Mouse (Mus musculus) midbrain, embryonic 12.5 days (tissue): ENCODE measurements around the gene Irf2. TPM values are rescaled to one million over a fixed set of nuclear protein-coding genes. Genes with fewer than 3 reads are reported as not detected.

ENCODE experiments used
- ATAC-seq: fragments of 200-750 bp; cut with Nextera tagmentation; 2 replicates; pipeline ENCODE4 v1.8.0; 2017; ENCODE audit warnings: low read depth, moderate TSS enrichment, moderate library complexity; ENCODE audit not compliant: low FRiP score
- H3K27ac ChIP-seq: fragments of 300-500 bp; sonication (generic); replicated peaks from 2 replicates; pipeline ENCODE4 v1.5.1; 2016; ENCODE audit warnings: mild to moderate bottlenecking
- H3K27me3 ChIP-seq: fragments of 300-500 bp; sonication (generic); 2 replicates; pipeline ENCODE4 v1.6.1; 2016; ENCODE audit warnings: mild to moderate bottlenecking
- H3K36me3 ChIP-seq: fragments of 300-500 bp; sonication (generic); 2 replicates; pipeline ENCODE4 v1.6.1; 2016
- H3K4me1 ChIP-seq: fragments of 300-500 bp; sonication (generic); 2 replicates; pipeline ENCODE4 v1.6.1; 2016
- H3K4me2 ChIP-seq: fragments of 300-500 bp; sonication (generic); replicated peaks from 2 replicates; pipeline ENCODE4 v1.6.1; 2016; ENCODE audit warnings: mild to moderate bottlenecking, moderate library complexity
- H3K4me3 ChIP-seq: fragments of 300-500 bp; sonication (generic); 2 replicates; pipeline ENCODE4 v1.5.1; 2016; ENCODE audit warnings: mild to moderate bottlenecking
- H3K9ac ChIP-seq: fragments of 300-500 bp; sonication (generic); replicated peaks from 2 replicates; pipeline ENCODE4 v1.6.1; 2016; ENCODE audit warnings: mild to moderate bottlenecking, moderate library complexity
- H3K9me3 ChIP-seq: fragments of 300-500 bp; sonication (generic); 2 replicates; pipeline ENCODE4 v1.6.1; 2016; ENCODE audit warnings: mild to moderate bottlenecking
- WGBS: fragments of 180-500 bp; shearing (Covaris S2); methylation state at CpG from one replicate; pipeline ENCODE4 v1.1.7; 2016; 5-methylcytosine and 5-hydroxymethylcytosine counted together
- polyA plus RNA-seq: library from polyadenylated mRNA; unstranded; fragments of >200 nt; fragmentation: Nextera tagmentation; extraction: Ambion mirVana; gene quantifications from 2 replicates; pipeline ENCODE4 v1.2.1, GENCODE M21; 2016

Irf2 gene
- polyA plus RNA-seq, 1 experiment from 2014 or later = 7.7 TPM

DNA sequence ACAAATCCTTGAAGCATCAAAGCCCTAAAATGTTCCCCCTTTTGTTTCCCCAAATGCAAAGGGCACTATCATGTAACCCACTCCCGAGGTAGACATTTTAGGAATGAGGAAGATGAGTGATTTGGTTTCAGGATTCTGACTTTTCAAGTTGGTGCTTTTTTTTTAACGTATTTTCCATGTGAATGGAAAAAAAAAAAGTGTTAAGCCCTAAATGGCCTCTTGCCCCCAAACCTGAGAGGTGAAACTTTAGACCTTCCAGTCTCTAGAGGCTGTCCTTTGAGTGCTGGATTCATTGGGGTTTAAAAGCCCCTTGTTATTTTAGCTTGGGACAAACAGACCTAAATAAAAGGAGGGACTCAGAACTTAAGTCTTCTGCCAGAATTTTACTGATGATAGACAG, 109.9 kb downstream of the Irf2 start:
- no peak overlapping the region for H3K27ac ChIP-seq
- no peaks in the 10 kb centered on the region for H3K9me3 ChIP-seq

DNA sequence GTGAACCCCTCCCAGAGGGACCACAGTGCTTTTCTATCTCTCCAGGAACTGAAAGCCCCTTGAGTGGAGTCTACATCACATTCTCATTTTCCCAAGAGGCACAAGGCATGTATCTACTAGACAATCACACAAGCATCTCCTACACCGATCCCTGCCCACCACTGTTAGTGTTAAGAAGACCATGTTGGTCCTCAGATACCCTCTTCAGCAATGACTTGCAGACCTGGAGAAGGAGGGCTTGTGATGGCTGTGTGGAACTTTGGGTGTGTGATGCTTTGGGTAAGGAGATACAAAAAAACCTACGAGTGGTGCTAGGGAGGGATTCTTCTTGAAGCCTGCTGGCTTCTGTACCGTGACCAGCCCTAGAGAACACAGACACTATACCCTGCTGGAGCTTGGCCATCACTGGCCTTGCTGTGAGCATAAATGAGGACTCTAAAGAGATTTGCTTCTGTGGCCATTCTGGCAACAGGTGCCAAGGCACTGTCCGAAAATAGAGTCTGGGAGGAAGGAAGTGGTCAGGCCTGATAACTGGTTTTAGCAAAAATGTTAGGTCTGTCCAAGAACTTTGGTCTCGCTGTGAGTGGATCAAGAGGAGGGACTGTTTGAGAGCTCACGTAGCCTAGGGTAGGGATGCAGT, 110.8 kb downstream of the Irf2 start:
- Histone ChIP-seq H3K27ac (no peak overlapping the region), H3K4me1 (no peaks in the 10 kb centered on the region), H3K27me3 (no peaks in the 10 kb centered on the region), H3K9me3 (no peaks in the 10 kb centered on the region), H3K4me3 (no peak overlapping the region), H3K36me3 (peaks cover 17% of the 10 kb centered on the region), H3K9ac (no peak overlapping the region), H3K4me2 (no peak overlapping the region)
- 90% methylated on average over 6 of the region's 6 CpGs for WGBS
- ATAC-seq = no peak

More for the DNA sequence above, 109.9 kb downstream of the Irf2 start:
- no peak for ATAC-seq
- H3K4me3 ChIP-seq = no peak overlapping the region
- H3K4me2 ChIP-seq = no peak overlapping the region
- H3K27me3 ChIP-seq = no peaks in the 10 kb centered on the region
- H3K36me3 ChIP-seq = peaks cover 17% of the 10 kb centered on the region
- H3K4me1 ChIP-seq = no peaks in the 10 kb centered on the region
- WGBS = 48% methylated on average over 2 of the region's 2 CpGs
- no peak overlapping the region for H3K9ac ChIP-seq

DNA sequence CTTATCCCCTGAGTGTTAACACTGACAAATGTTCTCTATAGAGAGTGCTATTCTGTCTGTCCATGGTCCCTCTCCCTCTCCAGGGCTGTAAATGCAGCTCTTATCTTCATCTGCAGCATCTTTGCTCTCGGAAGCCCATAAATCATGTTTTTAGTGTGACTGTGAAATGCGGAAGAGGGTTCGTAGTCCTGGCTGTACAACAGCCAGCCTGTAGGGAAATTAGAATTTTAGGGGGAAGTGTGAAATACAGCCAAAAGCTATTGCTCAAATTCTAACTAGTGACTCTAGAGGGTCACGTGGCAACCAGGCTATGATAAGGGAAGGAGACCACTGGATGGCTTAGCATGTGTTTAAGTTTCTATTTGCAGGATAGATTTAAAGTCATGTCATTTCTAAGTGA, 112.0 kb downstream of the Irf2 start:
- no peak for ATAC-seq
- Histone ChIP-seq H3K36me3 (0 out of 2 replicates have a peak, but pooled peaks cover 8% of the 10 kb centered on the region), H3K27me3 (no peaks in the 10 kb centered on the region), H3K27ac (no peak overlapping the region), H3K4me2 (no peak overlapping the region), H3K9ac (no peak overlapping the region), H3K4me3 (no peak overlapping the region), H3K4me1 (no peaks in the 10 kb centered on the region), H3K9me3 (no peaks in the 10 kb centered on the region)
- WGBS = 94% methylated on average over 4 of the region's 4 CpGs

DNA sequence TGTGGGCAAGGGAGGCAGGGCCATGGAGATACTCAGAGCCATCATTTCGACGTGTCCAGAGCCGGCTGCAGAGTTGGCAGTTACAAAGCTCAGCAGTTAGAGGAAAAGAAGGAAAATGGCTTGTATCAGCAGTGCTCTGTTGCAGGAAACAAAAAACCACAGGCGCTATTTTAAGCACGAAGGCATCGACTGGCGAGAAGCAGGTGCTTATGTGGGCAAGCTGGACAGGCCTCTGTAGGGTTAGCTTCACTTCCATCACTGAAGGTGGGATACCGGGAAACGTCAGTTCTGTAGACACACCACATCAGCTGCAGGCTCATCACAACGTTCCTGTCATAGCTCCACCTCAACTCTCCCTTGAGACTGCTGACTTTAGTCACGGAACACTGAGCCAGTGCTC, 112.8 kb downstream of the Irf2 start:
- Histone ChIP-seq H3K36me3 (0 out of 2 replicates have a peak, but pooled peaks cover 4% of the 10 kb centered on the region), H3K9ac (no peak overlapping the region), H3K27me3 (no peaks in the 10 kb centered on the region), H3K27ac (no peak overlapping the region), H3K4me1 (no peaks in the 10 kb centered on the region), H3K9me3 (no peaks in the 10 kb centered on the region), H3K4me3 (no peak overlapping the region), H3K4me2 (no peak overlapping the region)
- ATAC-seq = no peak
- WGBS = 93% methylated on average over 11 of the region's 11 CpGs

DNA sequence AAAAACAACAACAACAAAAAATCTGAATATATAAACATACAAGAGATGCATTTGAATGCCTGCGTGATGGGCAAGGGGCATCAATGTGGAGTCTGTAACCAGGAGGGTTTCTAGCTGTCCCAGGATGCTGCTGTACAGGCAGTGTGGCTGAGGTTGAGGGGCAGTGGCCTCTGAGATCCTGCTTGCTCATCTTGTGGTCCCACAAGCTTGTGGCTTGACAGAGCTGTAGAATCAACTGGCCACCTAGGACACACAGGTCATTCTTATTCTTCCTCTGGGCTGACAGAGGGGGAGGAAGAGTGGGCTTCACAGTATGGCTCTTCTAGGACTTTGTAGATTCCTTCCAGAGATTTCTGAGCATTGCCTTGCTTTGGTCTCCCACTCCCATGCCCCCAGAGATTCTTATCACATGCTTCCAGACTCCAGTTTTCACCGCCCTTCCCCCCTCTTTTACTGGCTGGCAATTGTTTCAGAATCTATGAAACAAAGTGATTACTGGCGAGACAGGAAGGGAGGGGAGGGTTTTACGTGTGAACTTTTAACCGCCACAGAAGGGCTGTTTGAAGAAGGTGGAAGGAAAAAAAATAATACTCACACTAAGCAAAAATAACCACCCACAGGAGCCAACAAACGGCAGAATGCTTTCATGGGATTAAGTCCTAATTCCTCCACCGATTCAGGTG, 119.8 kb downstream of the Irf2 start:
- Histone ChIP-seq H3K4me2 (no peak overlapping the region), H3K9ac (no peak overlapping the region), H3K27me3 (no peaks in the 10 kb centered on the region), H3K27ac (no peak overlapping the region), H3K36me3 (no peaks in the 10 kb centered on the region), H3K4me3 (no peak overlapping the region), H3K4me1 (peaks cover 6% of the 10 kb centered on the region; the same call in 1 of the 2 replicates), H3K9me3 (no peaks in the 10 kb centered on the region)
- 41% methylated on average over 7 of the region's 7 CpGs for WGBS
- ATAC-seq = no peak

DNA sequence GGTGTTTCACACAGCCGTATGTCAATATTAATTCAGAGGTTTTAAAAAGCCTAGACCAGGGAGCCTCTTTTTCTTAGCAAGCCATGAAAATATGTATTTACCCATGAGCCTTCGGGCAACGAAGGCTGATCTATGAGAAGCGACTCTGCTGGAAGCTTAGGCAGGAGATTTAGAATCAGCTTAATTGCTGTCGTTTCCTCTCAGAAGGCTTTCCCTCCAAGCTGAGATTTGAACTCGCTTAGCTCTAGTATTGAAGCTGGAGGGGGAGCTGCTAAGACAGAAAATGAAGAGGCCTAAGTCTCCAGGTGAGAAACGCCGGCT, 120.3 kb downstream of the Irf2 start:
- H3K9ac ChIP-seq = no peak overlapping the region

DNA sequence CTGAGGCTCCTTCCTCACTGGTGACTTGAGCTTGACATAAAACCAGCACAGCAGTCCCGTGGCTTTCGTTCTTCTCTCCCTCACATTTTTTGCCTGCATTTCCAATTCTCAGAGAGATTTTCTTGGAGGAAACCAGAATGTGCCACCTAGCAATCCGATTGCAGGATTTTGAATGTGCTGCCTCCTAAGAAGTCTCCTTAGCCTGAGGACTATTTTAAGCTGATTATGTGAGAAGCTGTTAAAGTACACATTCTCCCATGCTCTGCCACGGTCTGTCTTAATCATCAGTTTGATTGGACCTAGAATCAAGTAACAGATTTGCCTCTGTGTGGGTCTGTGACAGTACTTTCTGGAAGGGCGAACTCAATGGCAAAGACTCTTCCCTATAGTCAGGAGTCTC, 123.0 kb downstream of the Irf2 start:
- Histone ChIP-seq H3K27ac (no peak overlapping the region), H3K27me3 (no peaks in the 10 kb centered on the region), H3K9ac (no peak overlapping the region), H3K36me3 (no peaks in the 10 kb centered on the region), H3K4me3 (no peak overlapping the region), H3K4me2 (no peak overlapping the region), H3K4me1 (peaks cover 6% of the 10 kb centered on the region), H3K9me3 (no peaks in the 10 kb centered on the region)
- WGBS = 83% methylated on average over 5 of the region's 5 CpGs
- no peak for ATAC-seq

More for the DNA sequence above, 120.3 kb downstream of the Irf2 start:
- H3K4me2 ChIP-seq = no peak overlapping the region
- no peaks in the 10 kb centered on the region for H3K27me3 ChIP-seq
- no peak for ATAC-seq
- no peak overlapping the region for H3K4me3 ChIP-seq
- H3K9me3 ChIP-seq = no peaks in the 10 kb centered on the region
- H3K36me3 ChIP-seq = no peaks in the 10 kb centered on the region
- 54% methylated on average over 8 of the region's 8 CpGs for WGBS
- H3K27ac ChIP-seq = no peak overlapping the region
- peaks cover 6% of the 10 kb centered on the region; the same call in 1 of the 2 replicates for H3K4me1 ChIP-seq

DNA sequence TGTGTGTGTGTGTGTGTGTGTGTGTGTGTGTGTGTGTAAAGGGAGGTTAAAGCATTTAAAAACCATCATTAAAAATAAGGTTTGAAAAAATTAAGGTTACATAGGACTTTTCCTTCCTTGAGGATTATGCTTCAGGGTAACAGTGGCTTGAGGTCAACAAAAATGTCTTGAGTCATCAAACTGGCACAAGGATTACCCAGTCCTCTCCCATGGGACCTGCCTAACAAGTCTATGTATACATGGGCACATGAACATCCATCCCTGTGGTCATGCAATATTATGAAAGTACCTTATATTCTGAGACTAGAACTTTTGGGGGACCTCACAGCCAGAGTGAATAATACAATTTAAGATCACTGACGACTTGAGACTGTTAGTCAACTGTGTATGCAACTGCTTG, 125.9 kb downstream of the Irf2 start:
- H3K4me3 ChIP-seq = no peak overlapping the region
- no peak overlapping the region for H3K27ac ChIP-seq
- H3K9ac ChIP-seq = no peak overlapping the region
- H3K36me3 ChIP-seq = no peaks in the 10 kb centered on the region
- ATAC-seq = no peak
- 79% methylated on average over 1 of the region's 1 CpGs for WGBS
- no peaks in the 10 kb centered on the region for H3K9me3 ChIP-seq
- H3K27me3 ChIP-seq = no peaks in the 10 kb centered on the region
- no peaks in the 10 kb centered on the region; the same call in 1 of the 2 replicates for H3K4me1 ChIP-seq
- H3K4me2 ChIP-seq = no peak overlapping the region

DNA sequence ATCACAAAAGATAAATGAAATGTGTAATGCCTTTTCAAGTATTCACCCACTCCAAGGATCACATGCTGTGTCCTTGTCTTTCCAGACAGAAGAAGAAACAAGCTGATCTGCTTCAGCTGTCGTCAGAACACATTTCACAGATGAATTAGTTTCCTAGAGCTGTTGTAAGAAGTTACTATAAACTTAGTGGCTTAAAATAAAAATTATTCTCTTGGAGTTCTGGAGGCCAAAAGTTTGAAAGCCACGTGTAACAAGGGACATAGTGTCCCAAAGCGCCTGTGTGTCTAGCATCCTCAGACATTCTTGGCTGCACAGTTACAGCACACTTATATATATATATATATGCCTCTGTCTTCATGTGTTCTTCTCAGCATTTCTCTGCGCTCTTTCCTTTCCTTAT, 127.9 kb downstream of the Irf2 start:
- ATAC-seq = no peak
- no peak overlapping the region for H3K4me2 ChIP-seq
- H3K27me3 ChIP-seq = no peaks in the 10 kb centered on the region
- no peaks in the 10 kb centered on the region; the same call in 1 of the 2 replicates for H3K4me1 ChIP-seq
- no peaks in the 10 kb centered on the region for H3K9me3 ChIP-seq
- no peaks in the 10 kb centered on the region for H3K36me3 ChIP-seq
- WGBS = 55% methylated on average over 4 of the region's 4 CpGs
- H3K4me3 ChIP-seq = no peak overlapping the region
- H3K9ac ChIP-seq = no peak overlapping the region
- no peak overlapping the region for H3K27ac ChIP-seq

DNA sequence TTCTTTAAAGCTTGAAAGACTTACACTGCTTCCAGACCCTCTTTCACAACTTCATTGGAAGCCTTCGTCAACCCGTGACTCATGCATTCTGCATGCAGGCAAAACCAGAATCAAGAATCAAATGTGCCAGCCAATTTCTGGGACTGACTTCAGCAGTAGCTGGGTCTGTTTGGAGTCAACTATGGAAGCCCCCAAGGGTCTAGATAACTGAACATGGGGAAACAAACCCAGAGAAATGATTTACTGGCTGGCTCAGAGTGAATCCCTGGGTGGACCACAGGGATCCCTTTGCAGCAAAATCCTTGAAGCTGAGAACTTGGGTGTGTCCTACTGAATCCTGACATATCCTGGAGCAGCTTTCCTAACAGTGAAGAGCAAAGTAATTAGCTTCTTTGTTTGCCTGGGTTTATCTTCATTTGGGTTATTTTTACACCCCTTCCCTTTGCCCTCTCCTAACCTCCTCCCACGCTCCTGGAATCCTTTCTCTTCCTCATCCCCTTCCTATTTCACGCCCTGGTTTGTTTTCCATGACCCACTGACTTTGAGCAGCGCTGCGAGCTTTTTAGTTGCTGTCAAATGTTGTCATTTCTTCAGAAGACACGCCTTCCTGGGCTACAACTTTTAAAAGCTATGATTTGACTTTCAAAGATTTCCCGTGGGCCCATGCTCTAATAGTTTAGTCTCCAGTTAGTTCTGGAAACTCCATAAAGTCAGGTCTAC, 129.0 kb downstream of the Irf2 start:
- ATAC-seq = no peak

DNA sequence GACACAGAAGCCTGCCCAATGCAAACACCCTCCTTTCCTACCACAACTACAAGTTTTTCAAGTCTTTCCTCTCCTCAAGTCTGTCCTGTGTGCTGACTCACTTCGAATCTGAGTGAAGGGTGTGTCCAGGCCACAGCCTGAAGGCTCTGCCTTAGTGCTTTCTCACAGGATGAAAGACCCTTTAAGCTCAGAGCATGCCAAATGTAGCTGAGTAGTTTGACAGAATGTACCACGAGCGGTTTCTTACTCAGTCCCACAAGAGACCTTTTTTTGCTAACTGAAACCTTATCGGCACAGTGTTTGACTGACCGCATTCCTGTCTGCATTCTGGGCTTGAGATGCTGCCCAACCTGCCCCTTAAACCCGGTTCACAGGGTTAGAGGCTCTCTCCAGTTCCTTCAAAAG, 130.0 kb downstream of the Irf2 start:
- Histone ChIP-seq H3K9ac (no peak overlapping the region), H3K4me1 (no peaks in the 10 kb centered on the region; the same call in 1 of the 2 replicates), H3K4me2 (no peak overlapping the region), H3K9me3 (no peaks in the 10 kb centered on the region), H3K4me3 (no peak overlapping the region), H3K27me3 (no peaks in the 10 kb centered on the region), H3K27ac (no peak overlapping the region), H3K36me3 (no peaks in the 10 kb centered on the region)
- ATAC-seq = no peak
- WGBS = 86% methylated on average over 6 of the region's 6 CpGs

More for the DNA sequence above, 129.0 kb downstream of the Irf2 start:
- Histone ChIP-seq H3K27me3 (no peaks in the 10 kb centered on the region), H3K36me3 (no peaks in the 10 kb centered on the region), H3K4me1 (no peaks in the 10 kb centered on the region; the same call in 1 of the 2 replicates), H3K4me2 (no peak overlapping the region), H3K9ac (no peak overlapping the region), H3K27ac (no peak overlapping the region), H3K4me3 (no peak overlapping the region), H3K9me3 (no peaks in the 10 kb centered on the region)
- WGBS = 76% methylated on average over 8 of the region's 8 CpGs

DNA sequence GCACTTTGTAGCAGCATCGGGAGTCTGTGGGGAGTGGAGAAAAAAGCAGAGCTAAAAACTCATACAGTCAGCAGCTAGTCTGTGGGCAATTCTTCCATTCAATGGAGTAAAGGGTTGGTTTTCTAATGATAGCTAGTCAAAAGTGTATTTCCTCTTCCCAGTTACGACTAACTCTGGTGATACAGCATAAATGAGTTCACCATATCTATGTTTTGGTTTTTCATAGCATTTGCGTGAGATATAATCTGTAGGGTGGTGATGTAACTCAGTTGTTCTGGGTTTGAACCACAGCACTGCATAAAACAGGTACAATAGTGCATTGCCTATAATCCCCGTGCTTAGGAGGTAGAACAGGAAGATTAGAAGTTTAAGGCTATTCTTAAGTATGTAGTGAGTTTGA, 131.6 kb downstream of the Irf2 start:
- H3K4me2 ChIP-seq = no peak overlapping the region
- WGBS = 93% methylated on average over 4 of the region's 4 CpGs
- H3K27me3 ChIP-seq = no peaks in the 10 kb centered on the region
- no peak overlapping the region for H3K4me3 ChIP-seq
- H3K9ac ChIP-seq = no peak overlapping the region
- H3K36me3 ChIP-seq = no peaks in the 10 kb centered on the region
- H3K27ac ChIP-seq = no peak overlapping the region
- peaks cover 4% of the 10 kb centered on the region; the same call in 1 of the 2 replicates for H3K4me1 ChIP-seq
- ATAC-seq = no peak
- no peaks in the 10 kb centered on the region for H3K9me3 ChIP-seq
